Mouse (Mus musculus): ENCODE data around the gene Mmp11.

DNA sequence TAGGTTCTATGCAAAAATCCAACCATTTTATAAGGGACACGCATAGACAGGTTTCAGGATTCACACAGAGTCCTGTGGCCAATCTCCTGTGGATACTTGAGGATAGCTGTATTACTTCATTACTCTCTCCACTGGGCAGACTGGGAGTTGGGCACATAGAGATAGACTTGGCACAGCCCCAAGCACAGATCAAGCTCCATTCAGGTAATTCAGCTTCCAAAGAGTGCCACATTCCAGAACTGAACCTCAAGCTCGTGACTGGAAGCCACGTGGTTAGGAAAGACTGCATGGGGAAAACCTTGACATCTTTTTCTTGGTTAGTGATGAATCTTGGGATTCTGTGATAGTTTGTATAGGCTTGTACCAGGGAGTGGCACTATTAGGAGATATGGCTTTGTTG lies 57.5 kb downstream of the Mmp11 start:
- TF ChIP-seq CTCF (IDR thresholded peaks at IDR 0.05; ENCODE audit: low read depth) (no peak), EP300 (IDR thresholded peaks at IDR 0.05; ENCODE audit: low read depth) (no peak)

Measured in liver, postnatal 0 days (tissue).